Mouse (Mus musculus) cerebellum, adult 8-10 months (tissue): ENCODE data around the gene Cyth1.

Source experiments
- DNase-seq: peaks from one replicate; pipeline ENCODE4 v3.0.0; 2022

Cyth1 gene

GRCm38 (mm10) chr11:118248150-118249011 lies at the start of gene Cyth1:
Gene Cyth1 (minus strand): TSS chr11:118248592.
- peak; percentile 98 for DNase-seq

GRCm38 (mm10) chr11:118297967-118298366 lies 49.6 kb upstream of the Cyth1 start:
- DNase-seq: no peak

GRCm38 (mm10) chr11:118295026-118295425 lies 46.6 kb upstream of the Cyth1 start:
- no peak for DNase-seq

GRCm38 (mm10) chr11:118292671-118293070 lies 44.3 kb upstream of the Cyth1 start:
- no peak for DNase-seq

- DNase-seq: peak; percentile 100
Observed at GRCm38 (mm10) chr11:118289999-118290889, 41.9 kb upstream of the Cyth1 start, which contains the start of gene Usp36. Gene Usp36 (minus strand): TSS chr11:118290244.

- no peak for DNase-seq
Observed at GRCm38 (mm10) chr11:118289562-118289961, 41.2 kb upstream of the Cyth1 start.

- peak; percentile 34 for DNase-seq
Observed at GRCm38 (mm10) chr11:118289037-118289511, 40.7 kb upstream of the Cyth1 start.

- no peak for DNase-seq
Observed at GRCm38 (mm10) chr11:118287573-118287972, 39.2 kb upstream of the Cyth1 start.

- no peak for DNase-seq
Observed at GRCm38 (mm10) chr11:118286434-118286833, 38.0 kb upstream of the Cyth1 start.

- no peak for DNase-seq
Observed at GRCm38 (mm10) chr11:118285791-118286190, 37.4 kb upstream of the Cyth1 start.

GRCm38 (mm10) chr11:118280218-118280617 lies 31.8 kb upstream of the Cyth1 start:
- DNase-seq: no peak

- DNase-seq: no peak
Observed at GRCm38 (mm10) chr11:118276328-118276727, 27.9 kb upstream of the Cyth1 start.

GRCm38 (mm10) chr11:118275092-118275491 lies 26.7 kb upstream of the Cyth1 start:
- DNase-seq: no peak

- no peak for DNase-seq
Observed at GRCm38 (mm10) chr11:118269827-118270226, 21.4 kb upstream of the Cyth1 start.

GRCm38 (mm10) chr11:118266666-118267046 lies 18.3 kb upstream of the Cyth1 start:
- DNase-seq: no peak

GRCm38 (mm10) chr11:118266044-118266665 lies 17.8 kb upstream of the Cyth1 start:
- DNase-seq: no peak

GRCm38 (mm10) chr11:118265621-118266020 lies 17.2 kb upstream of the Cyth1 start:
- no peak for DNase-seq

- no peak for DNase-seq
Observed at GRCm38 (mm10) chr11:118263146-118263545, 14.8 kb upstream of the Cyth1 start.

- DNase-seq: no peak
Observed at GRCm38 (mm10) chr11:118260081-118260480, 11.7 kb upstream of the Cyth1 start.

- no peak for DNase-seq
Observed at GRCm38 (mm10) chr11:118259580-118259979, 11.2 kb upstream of the Cyth1 start.

- no peak for DNase-seq
Observed at GRCm38 (mm10) chr11:118256371-118256770, 8.0 kb upstream of the Cyth1 start.

GRCm38 (mm10) chr11:118254159-118254951 lies 6.0 kb upstream of the Cyth1 start:
- peak; percentile 87 for DNase-seq
